Mouse (Mus musculus) neural tube, embryonic 13.5 days (tissue): ENCODE measurements around the gene Glt28d2. TPM values are rescaled to one million over a fixed set of nuclear protein-coding genes. Genes with fewer than 3 reads are reported as not detected.

Source experiments
- polyA plus RNA-seq: library from polyadenylated mRNA; unstranded; fragments of >200 nt; fragmentation: Nextera tagmentation; extraction: Ambion mirVana; gene quantifications from 2 replicates; pipeline ENCODE4 v1.2.1, GENCODE M21; 2015

The Glt28d2 gene
- polyA plus RNA-seq, 1 experiment from 2014 or later = 0.18 TPM

Other genes with a start within 250 kb of the Glt28d2 start
- gene Fam160a1, start 70.2 kb downstream of the Glt28d2 start, polyA plus RNA-seq = 0.21 and 0.39 TPM in 2 replicates
- gene Gm37240, start within 50 bp of the Glt28d2 start, polyA plus RNA-seq = 0.44 TPM in 1 of 2 replicates, not detected in the other
- 8.6 and 11.3 TPM in 2 replicates for gene Sh3d19, start 83.6 kb upstream of the Glt28d2 start, polyA plus RNA-seq
- not detected in 2 replicates for gene Prss48, start 115.0 kb upstream of the Glt28d2 start, polyA plus RNA-seq